Mouse (Mus musculus): ENCODE measurements around the gene Nptxr. TPM values are rescaled to one million over a fixed set of nuclear protein-coding genes. Genes with fewer than 3 reads are reported as not detected.

Gene Nptxr
- polyA plus RNA-seq (2016; fragmentation: Nextera tagmentation; extraction: Ambion mirVana): 0.55 and 0.65 TPM in 2 replicates

DNA sequence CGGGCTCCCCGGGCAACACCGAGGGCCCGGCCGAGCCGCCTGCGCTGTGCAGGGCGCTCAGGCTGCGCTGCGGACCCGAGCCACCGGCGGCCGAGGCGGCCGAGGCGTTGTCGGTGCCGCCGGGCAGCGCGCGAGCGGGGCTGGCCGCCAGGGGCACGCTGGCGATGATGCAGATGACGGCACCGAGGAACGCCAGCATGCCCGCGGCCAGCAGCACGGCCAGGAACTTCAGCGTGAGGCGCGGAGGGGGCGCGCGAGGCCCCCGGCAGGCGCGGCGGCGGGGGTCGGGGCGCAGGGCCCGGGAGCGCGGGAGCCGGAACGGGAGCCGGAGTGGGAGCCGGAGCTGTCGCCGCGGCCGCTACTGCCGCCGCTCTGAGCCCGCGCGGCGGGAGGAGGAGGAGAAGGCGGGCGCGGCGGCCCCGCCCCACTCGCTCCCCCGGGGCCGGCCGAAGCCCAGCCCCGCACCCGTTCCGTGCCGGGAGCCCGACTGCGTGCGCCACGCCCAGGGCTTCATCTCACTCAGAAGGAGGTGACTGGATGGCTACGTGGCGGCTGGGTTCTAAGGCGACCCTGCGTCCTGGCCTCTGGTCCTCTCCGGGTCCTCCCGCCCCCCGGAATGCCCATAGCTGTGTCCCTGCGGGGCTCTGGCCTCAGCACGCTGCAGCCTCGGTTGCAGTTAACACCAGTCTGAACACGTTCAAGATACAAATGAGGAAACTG lies at the start of gene Nptxr:
TSS of gene Nptxr (minus strand) at position 415 of the 720 bp plus-strand sequence.
- Histone ChIP-seq H3K4me1 (peaks cover 14% of the 10 kb centered on the region), H3K9me3 (replicated peaks) (no peaks in the 10 kb centered on the region), H3K4me3 (peak within 1 kb of the TSS; percentile 67), H3K36me3 (no peaks in the 10 kb centered on the region), H3K27ac (peak within 1 kb of the TSS; percentile 75), H3K27me3 (ENCODE audit: low read depth, poor library complexity, severe bottlenecking) (peaks cover 90% of the 10 kb centered on the region)
- peak; percentile 68 for DNase-seq (ENCODE audit: low spot score)
- WGBS: under 1% methylated on average over 74 of the region's 91 CpGs

DNA sequence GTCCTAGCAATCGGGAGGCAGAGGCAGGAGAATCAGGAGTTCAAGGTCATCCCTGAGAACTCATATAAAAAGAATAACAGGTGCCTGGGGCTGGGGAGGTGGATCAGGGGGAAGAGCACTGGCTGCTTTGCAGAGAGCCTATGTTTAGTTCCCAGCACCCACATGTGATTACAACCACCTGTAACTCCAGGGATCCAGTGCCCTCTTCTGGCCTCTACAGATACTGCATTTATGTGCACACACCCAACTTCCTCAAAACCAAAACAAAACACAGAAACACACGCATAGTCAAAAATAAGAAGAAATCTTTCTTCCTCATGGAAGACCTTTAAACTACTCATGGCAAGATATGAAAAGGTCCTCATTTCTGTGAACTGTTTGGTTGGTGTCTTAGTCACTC lies 45.6 kb upstream of the Nptxr start:
- Histone ChIP-seq H3K4me3 (no peak overlapping the region), H3K9me3 (replicated peaks) (no peaks in the 10 kb centered on the region), H3K36me3 (no peaks in the 10 kb centered on the region), H3K27me3 (ENCODE audit: low read depth, poor library complexity, severe bottlenecking) (peaks cover 12% of the 10 kb centered on the region; the same call in 1 of the 2 replicates), H3K27ac (no peak overlapping the region), H3K4me1 (peaks cover 22% of the 10 kb centered on the region)
- 94% methylated on average over 2 of the region's 2 CpGs for WGBS
- no peak for DNase-seq (ENCODE audit: low spot score)

DNA sequence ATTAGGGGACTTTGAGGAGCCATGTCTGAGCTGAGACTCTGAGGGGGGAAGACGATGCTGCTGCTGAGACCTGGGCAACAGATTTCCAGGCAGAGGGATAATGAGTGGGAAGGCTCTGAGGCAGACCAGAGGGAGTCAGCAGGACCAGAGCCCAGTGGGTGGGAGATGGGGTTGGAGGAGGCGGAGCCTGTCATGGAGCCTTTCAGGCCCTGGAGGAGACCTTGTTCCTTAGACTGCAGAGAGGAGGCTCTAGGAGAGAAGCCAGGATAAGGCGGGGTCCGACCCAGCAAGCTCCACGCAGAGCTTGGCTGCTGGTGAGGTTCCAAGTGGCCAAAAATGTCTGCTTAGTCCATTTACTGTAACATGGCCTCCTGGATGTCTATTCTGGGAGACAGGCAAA lies 42.5 kb upstream of the Nptxr start:
- Histone ChIP-seq H3K9me3 (replicated peaks) (no peaks in the 10 kb centered on the region), H3K4me1 (peaks cover 27% of the 10 kb centered on the region), H3K4me3 (no peak overlapping the region), H3K27ac (no peak overlapping the region), H3K36me3 (no peaks in the 10 kb centered on the region), H3K27me3 (ENCODE audit: low read depth, poor library complexity, severe bottlenecking) (peaks cover 12% of the 10 kb centered on the region; the same call in 1 of the 2 replicates)
- 26% methylated on average over 5 of the region's 5 CpGs for WGBS
- no peak for DNase-seq (ENCODE audit: low spot score)

DNA sequence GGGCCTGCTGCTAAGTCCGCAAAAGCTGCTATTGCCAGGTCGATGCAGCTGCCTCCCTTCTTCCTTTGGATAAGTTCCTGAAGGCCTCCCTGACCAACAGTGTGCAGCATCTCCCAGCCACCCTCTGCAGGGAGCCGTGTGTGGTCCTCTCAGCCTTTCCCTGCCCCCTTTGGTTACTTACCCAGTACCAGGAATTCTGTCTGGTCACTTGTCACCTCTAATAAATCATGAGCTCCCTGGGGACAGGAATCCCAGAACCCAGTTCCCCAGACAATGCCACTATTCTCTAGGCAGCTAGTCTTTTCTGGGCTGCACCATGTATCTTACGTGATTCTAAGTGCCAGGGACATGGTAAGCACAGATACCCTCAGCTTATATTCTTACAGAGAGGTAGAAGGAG lies 41.4 kb upstream of the Nptxr start:
- H3K36me3 ChIP-seq: no peaks in the 10 kb centered on the region
- peaks cover 12% of the 10 kb centered on the region; the same call in 1 of the 2 replicates for H3K27me3 ChIP-seq (ENCODE audit: low read depth, poor library complexity, severe bottlenecking)
- DNase-seq (ENCODE audit: low spot score): no peak
- no peak overlapping the region for H3K4me3 ChIP-seq
- peaks cover 27% of the 10 kb centered on the region for H3K4me1 ChIP-seq
- no peak overlapping the region for H3K27ac ChIP-seq
- 80% methylated on average over 4 of the region's 4 CpGs for WGBS
- H3K9me3 ChIP-seq (replicated peaks): no peaks in the 10 kb centered on the region

- Histone ChIP-seq H3K27ac (no peak overlapping the region), H3K27me3 (ENCODE audit: low read depth, poor library complexity, severe bottlenecking) (0 out of 2 replicates have a peak, but pooled peaks cover 7% of the 10 kb centered on the region), H3K36me3 (no peaks in the 10 kb centered on the region), H3K4me3 (no peak overlapping the region), H3K4me1 (peaks cover 21% of the 10 kb centered on the region), H3K9me3 (replicated peaks) (no peaks in the 10 kb centered on the region)
- 93% methylated on average over 3 of the region's 3 CpGs for WGBS
- no peak for DNase-seq (ENCODE audit: low spot score)
Observed at GRCm38 (mm10) chr15:79842985-79843384, 38.4 kb upstream of the Nptxr start.

GRCm38 (mm10) chr15:79840281-79840680 lies 35.7 kb upstream of the Nptxr start:
- Histone ChIP-seq H3K27me3 (ENCODE audit: low read depth, poor library complexity, severe bottlenecking) (no peaks in the 10 kb centered on the region), H3K9me3 (replicated peaks) (no peaks in the 10 kb centered on the region), H3K27ac (no peak overlapping the region), H3K4me3 (no peak overlapping the region), H3K36me3 (no peaks in the 10 kb centered on the region), H3K4me1 (0 out of 2 replicates have a peak, but pooled peaks cover 4% of the 10 kb centered on the region)
- 57% methylated on average over 2 of the region's 2 CpGs for WGBS
- DNase-seq (ENCODE audit: low spot score): no peak

DNA sequence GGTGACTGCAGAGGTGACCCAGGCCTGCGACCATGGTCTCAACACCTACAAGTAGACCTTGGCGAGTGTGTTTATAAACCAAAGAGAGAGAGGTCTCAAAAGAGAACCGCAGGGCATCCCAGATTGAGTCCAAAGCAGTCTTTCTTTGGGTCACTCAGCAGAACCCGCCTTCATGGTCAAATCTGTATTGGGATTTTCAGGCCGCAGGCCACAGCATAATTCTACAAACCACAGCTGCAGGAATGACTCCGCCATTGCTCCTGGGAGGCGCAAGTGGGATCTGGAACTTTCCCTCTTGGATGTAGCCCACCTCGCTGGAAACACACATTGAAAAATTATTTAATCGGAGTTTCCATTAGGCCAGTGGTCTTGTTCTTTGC lies 30.3 kb upstream of the Nptxr start:
- H3K27ac ChIP-seq: peak overlapping the region; percentile 92
- DNase-seq (ENCODE audit: low spot score): no peak
- peaks cover 12% of the 10 kb centered on the region for H3K36me3 ChIP-seq
- no peaks in the 10 kb centered on the region; the same call in 1 of the 2 replicates for H3K27me3 ChIP-seq (ENCODE audit: low read depth, poor library complexity, severe bottlenecking)
- H3K4me1 ChIP-seq: peaks cover 36% of the 10 kb centered on the region
- H3K9me3 ChIP-seq (replicated peaks): no peaks in the 10 kb centered on the region
- H3K4me3 ChIP-seq: peak overlapping the region; percentile 74
- WGBS: 66% methylated on average over 9 of the region's 9 CpGs

- Histone ChIP-seq H3K27me3 (ENCODE audit: low read depth, poor library complexity, severe bottlenecking) (no peaks in the 10 kb centered on the region; the same call in 1 of the 2 replicates), H3K4me3 (peak within 1 kb of the TSS; percentile 74), H3K4me1 (peaks cover 36% of the 10 kb centered on the region), H3K9me3 (replicated peaks) (no peaks in the 10 kb centered on the region), H3K36me3 (peaks cover 12% of the 10 kb centered on the region), H3K27ac (peak within 1 kb of the TSS; percentile 92)
- 2% methylated on average over 58 of the region's 58 CpGs for whole genome bisulfite sequencing
- peak; percentile 100 for DNase-seq (ENCODE audit: low spot score)
Observed at GRCm38 (mm10) chr15:79834130-79834880, 29.7 kb upstream of the Nptxr start, which contains the start of the genes Npcd and Cbx6. Gene Npcd (minus strand): TSS chr15:79834237. Gene Cbx6 (minus strand): TSS chr15:79834688.

GRCm38 (mm10) chr15:79833251-79834050 lies 28.9 kb upstream of the Nptxr start:
- Histone ChIP-seq H3K36me3 (peaks cover 17% of the 10 kb centered on the region), H3K9me3 (replicated peaks) (no peaks in the 10 kb centered on the region), H3K27me3 (ENCODE audit: low read depth, poor library complexity, severe bottlenecking) (no peaks in the 10 kb centered on the region; the same call in 1 of the 2 replicates), H3K27ac (peak overlapping the region; percentile 92), H3K4me3 (peak overlapping the region; percentile 74), H3K4me1 (peaks cover 42% of the 10 kb centered on the region)
- DNase-seq (ENCODE audit: low spot score): peak; percentile 58
- 2% methylated on average over 40 of the region's 41 CpGs for WGBS

DNA sequence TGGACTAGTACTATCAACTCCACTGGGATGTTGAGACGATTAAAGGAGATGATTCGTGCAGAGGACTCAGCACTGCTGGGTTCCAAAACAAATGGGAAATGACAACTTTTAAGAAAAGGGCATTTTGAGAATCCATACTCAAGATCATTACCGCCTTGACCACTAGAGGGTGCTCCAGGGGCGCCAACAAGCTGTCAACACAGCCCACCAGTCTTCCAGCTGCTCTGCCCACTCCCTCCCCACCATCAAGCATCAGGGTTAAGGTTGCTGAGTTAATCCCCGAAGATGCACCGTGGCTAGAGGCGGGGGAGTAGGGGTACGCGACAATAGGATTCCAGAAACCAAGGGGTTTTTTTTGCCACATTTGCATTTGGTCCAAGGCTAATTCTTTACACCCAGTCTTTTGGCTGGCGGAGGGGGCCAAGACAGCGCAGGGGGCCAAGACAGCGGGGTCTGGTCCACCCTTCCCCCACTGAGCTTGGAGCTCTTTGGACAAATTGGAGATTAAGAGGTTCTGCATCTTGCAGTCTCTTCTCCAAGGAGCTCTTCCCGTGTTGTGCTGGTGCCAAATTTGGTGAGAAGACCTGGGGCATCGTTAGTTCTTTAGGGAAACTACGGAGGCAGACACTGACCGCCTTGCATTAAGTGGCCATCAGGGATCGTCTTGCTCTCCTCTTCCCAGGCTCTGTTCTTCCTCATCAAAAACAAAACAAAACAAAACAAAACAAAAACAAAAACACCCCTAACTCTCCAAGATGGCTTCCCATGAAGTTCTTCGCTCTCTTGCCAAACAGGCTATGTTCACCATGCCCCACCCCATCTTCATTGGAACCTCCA lies 27.7 kb upstream of the Nptxr start:
- Histone ChIP-seq H3K27me3 (ENCODE audit: low read depth, poor library complexity, severe bottlenecking) (no peaks in the 10 kb centered on the region; the same call in 1 of the 2 replicates), H3K27ac (no peak overlapping the region), H3K4me1 (peaks cover 50% of the 10 kb centered on the region), H3K36me3 (peaks cover 29% of the 10 kb centered on the region), H3K4me3 (peak overlapping the region; percentile 74), H3K9me3 (replicated peaks) (no peaks in the 10 kb centered on the region)
- WGBS: 36% methylated on average over 18 of the region's 18 CpGs
- peak; percentile 86 for DNase-seq (ENCODE audit: low spot score)

DNA sequence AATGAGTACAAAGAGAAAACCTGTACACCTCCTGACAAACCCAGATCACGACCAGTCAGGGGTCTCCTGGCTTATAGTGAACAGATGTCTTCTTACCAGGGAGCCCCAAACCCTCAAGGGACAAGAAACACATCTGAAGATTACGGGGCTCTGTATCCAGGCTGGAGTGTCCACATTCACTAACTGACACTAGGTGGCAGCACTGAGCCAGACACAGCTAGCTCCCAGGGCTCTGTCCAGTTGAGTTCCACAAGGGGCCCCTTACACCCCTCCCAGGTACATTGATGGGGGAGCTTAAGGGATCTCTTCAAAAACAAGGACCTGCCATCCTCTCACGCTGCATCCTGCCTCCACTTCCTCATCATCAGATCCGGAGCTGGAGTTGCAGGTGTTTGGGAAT lies 25.8 kb upstream of the Nptxr start:
- H3K36me3 ChIP-seq: peaks cover 45% of the 10 kb centered on the region
- no peaks in the 10 kb centered on the region; the same call in 1 of the 2 replicates for H3K27me3 ChIP-seq (ENCODE audit: low read depth, poor library complexity, severe bottlenecking)
- H3K4me1 ChIP-seq: peaks cover 56% of the 10 kb centered on the region
- WGBS: 26% methylated on average over 4 of the region's 4 CpGs
- H3K4me3 ChIP-seq: no peak overlapping the region
- DNase-seq (ENCODE audit: low spot score): peak; percentile 79
- H3K9me3 ChIP-seq (replicated peaks): no peaks in the 10 kb centered on the region
- no peak overlapping the region for H3K27ac ChIP-seq

GRCm38 (mm10) chr15:79829431-79829830 lies 24.9 kb upstream of the Nptxr start:
- Histone ChIP-seq H3K4me1 (peaks cover 50% of the 10 kb centered on the region), H3K27me3 (ENCODE audit: low read depth, poor library complexity, severe bottlenecking) (no peaks in the 10 kb centered on the region; the same call in 1 of the 2 replicates), H3K27ac (no peak overlapping the region), H3K36me3 (peaks cover 47% of the 10 kb centered on the region), H3K4me3 (no peak overlapping the region), H3K9me3 (replicated peaks) (no peaks in the 10 kb centered on the region)
- no peak for DNase-seq (ENCODE audit: low spot score)
- 85% methylated on average over 5 of the region's 5 CpGs for WGBS
